Mouse (Mus musculus): ENCODE results near the gene Fam107b.
"Not testable (repeated sequence)": the region's sequence is repeated elsewhere in the genome, so short reads cannot be mapped to it uniquely, and the experiment has no call there.

Fam107b gene

GRCm38 (mm10) chr2:3659300-3659910 lies 89.1 kb downstream of the Fam107b start:
- no peak for DNase-seq

- DNase-seq = no peak
These were observed 93.8 kb downstream of the Fam107b start for GRCm38 (mm10) chr2:3664086-3664485.

GRCm38 (mm10) chr2:3668682-3669081 lies 98.4 kb downstream of the Fam107b start:
- DNase-seq = peak; percentile 23

GRCm38 (mm10) chr2:3669646-3670045 lies 99.4 kb downstream of the Fam107b start:
- no peak for DNase-seq

- DNase-seq = no peak
These were observed 102.5 kb downstream of the Fam107b start for GRCm38 (mm10) chr2:3672654-3673367.

- DNase-seq = no peak
These were observed 105.2 kb downstream of the Fam107b start for GRCm38 (mm10) chr2:3675481-3675880.

- DNase-seq = no peak
These were observed 112.4 kb downstream of the Fam107b start for GRCm38 (mm10) chr2:3682699-3683098.

GRCm38 (mm10) chr2:3683343-3683742 lies 113.1 kb downstream of the Fam107b start:
- no peak for DNase-seq

GRCm38 (mm10) chr2:3683751-3684229 lies 113.5 kb downstream of the Fam107b start:
- no peak for DNase-seq

- no peak for DNase-seq
These were observed 119.9 kb downstream of the Fam107b start for GRCm38 (mm10) chr2:3690221-3690620.

GRCm38 (mm10) chr2:3692833-3693232 lies 122.5 kb downstream of the Fam107b start:
- no peak for DNase-seq

GRCm38 (mm10) chr2:3695900-3696299 lies 125.6 kb downstream of the Fam107b start:
- DNase-seq = no peak

- DNase-seq = peak; percentile 48
These were observed 130.1 kb downstream of the Fam107b start for GRCm38 (mm10) chr2:3700368-3700767.

- DNase-seq = no peak
These were observed 132.4 kb downstream of the Fam107b start for GRCm38 (mm10) chr2:3702640-3703190.

GRCm38 (mm10) chr2:3703806-3704205 lies 133.5 kb downstream of the Fam107b start:
- no peak for DNase-seq

- DNase-seq = peak; percentile 82
These were observed 134.2 kb downstream of the Fam107b start for GRCm38 (mm10) chr2:3704311-3705162.

GRCm38 (mm10) chr2:3705283-3705682 lies 135.0 kb downstream of the Fam107b start:
- DNase-seq = not testable (repeated sequence)

GRCm38 (mm10) chr2:3707236-3707635 lies 136.9 kb downstream of the Fam107b start:
- DNase-seq = no peak

- DNase-seq = no peak
These were observed 138.3 kb downstream of the Fam107b start for GRCm38 (mm10) chr2:3708621-3709020.

GRCm38 (mm10) chr2:3709882-3710281 lies 139.6 kb downstream of the Fam107b start:
- DNase-seq = no peak

- DNase-seq = no peak
These were observed 140.2 kb downstream of the Fam107b start for GRCm38 (mm10) chr2:3710521-3710920.

GRCm38 (mm10) chr2:3712369-3713042 lies 142.2 kb downstream of the Fam107b start:
- peak; percentile 28 for DNase-seq
